Mouse (Mus musculus) adrenal gland, adult 18-20 months (tissue): Measurements from ENCODE around the gene Ptpn11. TPM values are rescaled to one million over a fixed set of nuclear protein-coding genes. Genes with fewer than 3 reads are reported as not detected.

ENCODE experiments used
- DNase-seq, 2 experiments: peaks; one replicate each; pipeline ENCODE4 v3.0.0; 2021 to 2022; ENCODE audit warnings: low spot score in 2 of 2
- total RNA-seq, 2 experiments: library from RNA; stranded (reverse); gene quantifications; 1 replicate in 1 of 2; 2 replicates in 1 of 2; pipeline ENCODE4 v1.2.3; 2021

Ptpn11 gene
- total RNA-seq, 2 experiments from 2014 or later: 115 to 136 TPM

- DNase-seq: no peak
These were observed 59.4 kb downstream of the Ptpn11 start for GRCm38 (mm10) chr5:121131801-121132200.

GRCm38 (mm10) chr5:121129254-121129653 lies 61.9 kb downstream of the Ptpn11 start:
- no peak for DNase-seq

- DNase-seq: no peak
These were observed 65.1 kb downstream of the Ptpn11 start for GRCm38 (mm10) chr5:121126051-121126450.

- no peak for DNase-seq
These were observed 65.6 kb downstream of the Ptpn11 start for GRCm38 (mm10) chr5:121125563-121125962.

- no peak for DNase-seq
These were observed 66.7 kb downstream of the Ptpn11 start for GRCm38 (mm10) chr5:121124208-121125185.

GRCm38 (mm10) chr5:121123399-121123798 lies 67.8 kb downstream of the Ptpn11 start:
- DNase-seq: no peak

- no peak for DNase-seq
These were observed 68.6 kb downstream of the Ptpn11 start for GRCm38 (mm10) chr5:121122577-121122976.

- no peak for DNase-seq
These were observed 69.2 kb downstream of the Ptpn11 start for GRCm38 (mm10) chr5:121122036-121122435.

GRCm38 (mm10) chr5:121119331-121120034 lies 71.7 kb downstream of the Ptpn11 start:
- no peak for DNase-seq

- DNase-seq: no peak
These were observed 72.9 kb downstream of the Ptpn11 start for GRCm38 (mm10) chr5:121118345-121118744.

- no peak for DNase-seq
These were observed 74.3 kb downstream of the Ptpn11 start for GRCm38 (mm10) chr5:121116941-121117340.

GRCm38 (mm10) chr5:121115391-121116157 lies 75.6 kb downstream of the Ptpn11 start:
- DNase-seq: no peak

GRCm38 (mm10) chr5:121114151-121114550 lies 77.0 kb downstream of the Ptpn11 start:
- DNase-seq: no peak

- no peak for DNase-seq
These were observed 78.8 kb downstream of the Ptpn11 start for GRCm38 (mm10) chr5:121112390-121112789.

- DNase-seq: no peak
These were observed 79.9 kb downstream of the Ptpn11 start for GRCm38 (mm10) chr5:121111106-121111915.

- DNase-seq: no peak
These were observed 82.0 kb downstream of the Ptpn11 start for GRCm38 (mm10) chr5:121109185-121109584.

- no peak for DNase-seq
These were observed 84.3 kb downstream of the Ptpn11 start for GRCm38 (mm10) chr5:121106913-121107312.

- no peak for DNase-seq
These were observed 90.2 kb downstream of the Ptpn11 start for GRCm38 (mm10) chr5:121100886-121101580.

- DNase-seq: no peak
These were observed 91.1 kb downstream of the Ptpn11 start for GRCm38 (mm10) chr5:121100095-121100494.

- DNase-seq: no peak
These were observed 93.2 kb downstream of the Ptpn11 start for GRCm38 (mm10) chr5:121097970-121098369.
